Mouse (Mus musculus) stomach, postnatal 0 days (tissue): ENCODE measurements around the gene Ctsw.

Experiments
- CTCF ChIP-seq: IDR thresholded peaks from 2 replicates; pipeline ENCODE4 v1.5.1; 2016; ENCODE audit warnings: antibody characterized with exemption, low read depth, mild to moderate bottlenecking, moderate library complexity
- EP300 ChIP-seq: optimal IDR thresholded peaks from 2 replicates; pipeline ENCODE3; 2016; ENCODE audit warnings: antibody characterized with exemption

DNA sequence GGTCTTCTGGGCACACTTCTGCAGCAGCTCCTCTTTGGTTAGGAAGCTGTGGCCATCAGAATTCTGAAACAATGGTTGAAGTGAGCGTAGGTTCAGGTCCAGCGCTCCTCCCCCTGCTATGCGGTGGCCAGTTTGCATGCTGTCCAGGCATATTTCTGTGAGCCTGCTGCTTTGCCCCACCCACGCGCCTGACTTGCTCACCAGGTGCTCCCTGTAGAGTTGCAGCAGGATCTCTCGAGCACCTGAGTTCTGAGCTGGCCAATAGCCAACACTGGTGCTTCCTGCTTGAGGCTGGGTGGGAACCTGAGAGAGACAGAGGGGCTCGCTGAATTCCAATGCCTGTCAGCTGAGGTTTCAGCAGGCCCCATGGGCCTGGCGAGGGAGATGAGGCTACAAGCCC, 18.0 kb upstream of the Ctsw start:
- TF ChIP-seq CTCF = no peak
- no peak for TF ChIP-seq EP300
